Mouse (Mus musculus): ENCODE data around the gene Mkln1. TPM values are rescaled to one million over a fixed set of nuclear protein-coding genes. Genes with fewer than 3 reads are reported as not detected.

Mkln1 gene
- 44.4 and 52.0 TPM in 2 replicates for total RNA-seq (2014; rRNA removed)
- 72.7 and 84.0 TPM in 2 replicates for polyA plus RNA-seq (2015; fragmentation: Nextera tagmentation; extraction: Ambion mirVana)

DNA sequence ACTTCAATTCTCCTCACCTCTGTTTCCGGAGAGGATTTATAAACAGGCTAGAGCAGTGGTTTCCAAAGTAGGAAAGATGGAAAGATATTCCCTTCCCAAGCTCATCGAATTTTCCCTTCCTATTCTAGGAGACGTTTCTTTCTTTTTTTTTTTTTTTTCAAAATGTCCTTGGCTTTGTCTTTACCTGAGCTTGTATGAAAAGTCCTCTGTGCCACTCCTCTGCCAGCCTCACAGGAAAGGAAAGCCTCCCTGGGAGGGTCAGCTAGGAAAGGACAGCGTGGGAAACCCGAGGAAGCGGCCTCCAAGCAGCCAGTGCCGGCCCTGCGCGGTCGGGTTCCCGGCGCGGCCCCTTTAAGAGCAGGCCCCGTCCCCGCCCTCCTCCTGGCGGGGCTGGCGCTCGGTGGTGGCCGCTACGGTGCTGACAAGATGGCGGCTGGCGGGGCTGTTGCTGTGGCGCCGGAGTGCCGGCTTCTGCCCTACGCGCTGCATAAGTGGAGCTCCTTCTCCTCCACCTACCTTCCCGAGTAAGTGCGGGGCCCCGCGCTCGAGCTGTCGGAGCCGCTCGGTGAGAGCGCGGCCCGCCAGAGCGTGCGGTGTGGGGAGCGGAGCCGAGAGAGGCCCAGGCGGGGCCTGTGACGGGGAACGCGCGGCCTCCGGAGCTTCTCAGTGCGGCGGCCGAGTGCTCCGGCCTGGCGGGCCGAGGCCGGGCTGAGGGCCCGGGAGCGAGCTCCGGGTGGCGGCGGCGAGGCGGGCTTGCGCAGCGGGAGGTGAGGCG, at the start of gene Mkln1:
Gene Mkln1, plus strand, starts transcription at position 305 of the 775 bp plus-strand sequence.
- H3K4me3 ChIP-seq (ENCODE audit: low read depth, low read length): peak within 1 kb of the TSS; percentile 99
- no peaks in the 10 kb centered on the region for H3K27me3 ChIP-seq (ENCODE audit: insufficient read depth, low read length)
- H3K27ac ChIP-seq (ENCODE audit: low read depth, low read length): peak within 1 kb of the TSS; percentile 87
- TF ChIP-seq CTCF (IDR thresholded peaks at IDR 0.05): no peak
- WGBS: under 1% methylated on average over 64 of the region's 65 CpGs
- no peaks in the 10 kb centered on the region for H3K9me3 ChIP-seq (ENCODE audit: low read length)
- H3K9ac ChIP-seq (replicated peaks; ENCODE audit: low read length, poor library complexity, severe bottlenecking): peak within 1 kb of the TSS; percentile 94
- H3K4me1 ChIP-seq (ENCODE audit: insufficient read depth, low read length): peaks cover 11% of the 10 kb centered on the region; the same call in 1 of the 2 replicates
- H3K36me3 ChIP-seq (ENCODE audit: insufficient read depth, low read length): no peaks in the 10 kb centered on the region
- ATAC-seq (ENCODE audit: low FRiP score): peak; percentile 98
- H3K4me2 ChIP-seq (ENCODE audit: low read depth, low read length, poor library complexity, severe bottlenecking): peak within 1 kb of the TSS; percentile 92
- DNase-seq (ENCODE audit: low spot score): peak; percentile 94

DNA sequence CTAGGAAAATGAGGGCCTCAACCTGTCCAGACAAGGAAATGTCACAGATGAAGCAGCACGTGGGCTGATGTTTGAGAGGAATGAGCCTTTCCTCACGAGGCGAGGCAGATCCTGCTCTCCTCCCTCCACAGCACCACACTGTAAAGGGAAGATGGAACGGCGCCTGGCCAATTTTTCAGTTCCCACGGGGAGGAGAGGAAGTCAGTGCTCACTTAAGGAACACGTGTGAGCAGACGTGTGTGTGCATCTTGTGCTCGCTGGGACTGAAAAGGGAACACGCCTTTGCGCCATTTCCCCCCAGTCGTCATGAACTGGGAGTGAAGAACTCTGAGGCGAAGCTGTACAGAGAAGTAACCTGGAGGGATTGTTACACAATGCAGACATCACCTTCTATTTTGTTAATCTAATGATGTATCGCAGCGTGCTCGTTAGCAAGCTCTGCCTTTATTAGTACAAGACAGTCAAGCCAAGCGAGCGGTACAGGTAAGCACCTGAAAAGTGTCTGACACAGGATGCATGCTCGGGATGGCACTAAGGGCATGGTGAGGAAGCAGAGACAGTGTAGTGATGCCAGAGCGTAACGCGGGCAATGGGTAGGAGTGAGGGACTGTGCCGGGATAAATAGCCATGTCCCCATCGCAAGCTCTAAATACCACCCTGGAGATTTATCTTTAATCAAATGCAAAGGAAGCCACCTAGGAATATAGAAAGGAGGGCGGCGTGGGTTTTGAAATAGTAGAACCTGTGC, 41.9 kb upstream of the Mkln1 start:
- 67% methylated on average over 26 of the region's 26 CpGs for WGBS
- no peak overlapping the region for H3K4me2 ChIP-seq (ENCODE audit: low read depth, low read length, poor library complexity, severe bottlenecking)

DNA sequence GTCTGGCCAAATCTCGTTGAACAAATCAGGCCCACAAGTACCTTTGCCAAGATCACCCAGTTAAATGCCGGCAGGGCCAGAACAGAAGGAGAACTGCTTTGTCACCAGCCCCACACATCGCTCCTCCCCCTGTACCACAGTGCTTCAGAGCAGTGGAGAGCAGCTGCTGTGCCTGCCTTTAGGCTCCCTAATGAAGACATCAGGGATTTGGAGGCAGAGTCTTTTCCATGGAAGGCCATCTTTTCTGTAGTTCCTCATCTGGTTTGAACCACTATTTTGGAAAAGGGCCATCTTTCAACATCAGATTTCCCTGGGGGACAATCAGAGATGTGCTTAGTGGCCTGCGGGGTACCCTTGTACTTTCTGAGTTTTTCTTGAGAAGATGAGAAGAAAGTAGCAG, 41.2 kb upstream of the Mkln1 start:
- Histone ChIP-seq H3K4me2 (ENCODE audit: low read depth, low read length, poor library complexity, severe bottlenecking) (no peak overlapping the region), H3K4me3 (ENCODE audit: low read depth, low read length) (no peak overlapping the region), H3K9me3 (ENCODE audit: low read length) (no peaks in the 10 kb centered on the region), H3K27me3 (ENCODE audit: insufficient read depth, low read length) (no peaks in the 10 kb centered on the region), H3K36me3 (ENCODE audit: insufficient read depth, low read length) (no peaks in the 10 kb centered on the region), H3K27ac (ENCODE audit: low read depth, low read length) (no peak overlapping the region), H3K9ac (replicated peaks; ENCODE audit: low read length, poor library complexity, severe bottlenecking) (no peak overlapping the region), H3K4me1 (ENCODE audit: insufficient read depth, low read length) (no peaks in the 10 kb centered on the region)
- no peak for TF ChIP-seq CTCF (IDR thresholded peaks at IDR 0.05)
- peak; percentile 58; the same call in 1 of the 2 replicates for ATAC-seq (ENCODE audit: low FRiP score)
- peak; percentile 74 for DNase-seq (ENCODE audit: low spot score)
- WGBS: 37% methylated on average over 4 of the region's 4 CpGs

More for the DNA sequence above, 41.9 kb upstream of the Mkln1 start:
- ATAC-seq (ENCODE audit: low FRiP score): no peak
- Histone ChIP-seq H3K9me3 (ENCODE audit: low read length) (no peaks in the 10 kb centered on the region), H3K4me3 (ENCODE audit: low read depth, low read length) (no peak overlapping the region), H3K36me3 (ENCODE audit: insufficient read depth, low read length) (no peaks in the 10 kb centered on the region), H3K9ac (replicated peaks; ENCODE audit: low read length, poor library complexity, severe bottlenecking) (no peak overlapping the region), H3K27me3 (ENCODE audit: insufficient read depth, low read length) (no peaks in the 10 kb centered on the region), H3K27ac (ENCODE audit: low read depth, low read length) (no peak overlapping the region), H3K4me1 (ENCODE audit: insufficient read depth, low read length) (no peaks in the 10 kb centered on the region)
- TF ChIP-seq CTCF (IDR thresholded peaks at IDR 0.05): no peak
- peak; percentile 12 for DNase-seq (ENCODE audit: low spot score)

DNA sequence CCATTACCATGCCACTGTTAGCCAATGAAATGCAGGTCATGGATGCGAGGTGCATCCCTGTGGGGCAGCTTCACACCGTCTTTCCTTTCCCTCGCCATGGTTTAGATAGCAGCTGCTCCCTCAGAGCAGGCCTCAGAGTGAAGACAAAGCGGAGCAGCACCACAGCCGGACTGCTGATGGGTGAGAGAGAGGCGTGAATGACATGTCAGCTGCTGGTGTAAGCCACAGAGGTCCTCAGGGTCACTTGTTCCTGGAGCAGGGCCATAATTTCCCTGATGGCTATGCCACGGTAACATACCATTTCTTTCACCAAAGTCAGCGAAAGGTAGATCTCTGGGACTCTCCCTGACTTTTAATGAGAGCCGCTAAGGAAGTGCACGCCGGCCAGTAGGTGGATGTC, 35.9 kb upstream of the Mkln1 start:
- ATAC-seq (ENCODE audit: low FRiP score): no peak
- Histone ChIP-seq H3K9me3 (ENCODE audit: low read length) (no peaks in the 10 kb centered on the region), H3K36me3 (ENCODE audit: insufficient read depth, low read length) (no peaks in the 10 kb centered on the region), H3K9ac (replicated peaks; ENCODE audit: low read length, poor library complexity, severe bottlenecking) (no peak overlapping the region), H3K27ac (ENCODE audit: low read depth, low read length) (no peak overlapping the region), H3K4me3 (ENCODE audit: low read depth, low read length) (no peak overlapping the region), H3K4me2 (ENCODE audit: low read depth, low read length, poor library complexity, severe bottlenecking) (no peak overlapping the region), H3K27me3 (ENCODE audit: insufficient read depth, low read length) (no peaks in the 10 kb centered on the region), H3K4me1 (ENCODE audit: insufficient read depth, low read length) (no peaks in the 10 kb centered on the region)
- 51% methylated on average over 11 of the region's 11 CpGs for WGBS
- TF ChIP-seq CTCF (IDR thresholded peaks at IDR 0.05): no peak
- peak; percentile 10 for DNase-seq (ENCODE audit: low spot score)

DNA sequence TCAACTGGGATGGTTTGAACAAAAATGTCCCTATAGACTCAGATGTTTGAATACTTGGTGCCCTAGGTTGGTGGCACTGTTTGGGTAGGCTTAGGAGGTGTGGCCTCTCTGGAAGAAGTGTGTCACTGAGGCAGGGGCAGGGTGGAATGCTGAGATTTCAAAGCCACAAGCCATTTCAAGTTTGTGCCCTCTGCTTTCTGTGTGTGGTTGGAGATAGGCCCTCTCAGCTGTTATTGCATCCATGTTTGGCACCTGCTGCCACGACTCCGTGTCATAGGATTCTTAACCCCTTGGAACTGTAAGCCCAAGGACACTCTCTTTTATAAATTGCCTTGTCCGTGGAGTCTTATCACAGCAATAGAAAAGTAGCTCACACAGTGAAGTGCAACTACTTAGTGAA, 34.1 kb upstream of the Mkln1 start:
- Histone ChIP-seq H3K4me1 (ENCODE audit: insufficient read depth, low read length) (no peaks in the 10 kb centered on the region), H3K27ac (ENCODE audit: low read depth, low read length) (no peak overlapping the region), H3K4me2 (ENCODE audit: low read depth, low read length, poor library complexity, severe bottlenecking) (no peak overlapping the region), H3K36me3 (ENCODE audit: insufficient read depth, low read length) (no peaks in the 10 kb centered on the region), H3K9ac (replicated peaks; ENCODE audit: low read length, poor library complexity, severe bottlenecking) (no peak overlapping the region), H3K9me3 (ENCODE audit: low read length) (no peaks in the 10 kb centered on the region), H3K4me3 (ENCODE audit: low read depth, low read length) (no peak overlapping the region), H3K27me3 (ENCODE audit: insufficient read depth, low read length) (no peaks in the 10 kb centered on the region)
- ATAC-seq (ENCODE audit: low FRiP score) (no peak), DNase-seq (ENCODE audit: low spot score) (no peak)
- TF ChIP-seq CTCF (IDR thresholded peaks at IDR 0.05): no peak
- WGBS: 92% methylated on average over 3 of the region's 3 CpGs

DNA sequence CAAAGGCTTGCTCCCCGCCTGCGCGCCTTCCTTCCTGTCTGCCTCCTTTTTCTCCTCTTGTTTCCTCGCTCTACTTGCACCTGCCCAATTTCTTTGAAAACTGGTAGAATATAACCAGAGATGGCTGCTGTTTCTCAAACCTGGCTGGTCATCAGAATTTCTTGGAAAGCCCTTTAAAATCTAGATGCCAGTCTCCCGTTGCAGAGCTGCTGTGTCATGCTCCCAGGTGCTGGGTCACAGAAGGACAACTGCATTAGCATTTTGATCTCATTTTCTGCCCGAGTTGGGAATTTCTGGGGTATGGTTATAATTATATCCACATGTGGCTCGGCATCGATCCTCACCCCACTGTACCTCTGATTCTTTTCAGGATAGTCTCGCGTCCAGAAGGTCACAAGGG, 30.6 kb upstream of the Mkln1 start:
- 76% methylated on average over 10 of the region's 10 CpGs for WGBS
- H3K9ac ChIP-seq (replicated peaks; ENCODE audit: low read length, poor library complexity, severe bottlenecking): no peak overlapping the region
- ATAC-seq (ENCODE audit: low FRiP score): no peak
- no peaks in the 10 kb centered on the region for H3K36me3 ChIP-seq (ENCODE audit: insufficient read depth, low read length)
- H3K4me2 ChIP-seq (ENCODE audit: low read depth, low read length, poor library complexity, severe bottlenecking): no peak overlapping the region
- no peaks in the 10 kb centered on the region for H3K27me3 ChIP-seq (ENCODE audit: insufficient read depth, low read length)
- H3K27ac ChIP-seq (ENCODE audit: low read depth, low read length): no peak overlapping the region
- H3K4me1 ChIP-seq (ENCODE audit: insufficient read depth, low read length): no peaks in the 10 kb centered on the region
- TF ChIP-seq CTCF (IDR thresholded peaks at IDR 0.05): no peak
- no peaks in the 10 kb centered on the region for H3K9me3 ChIP-seq (ENCODE audit: low read length)
- no peak overlapping the region for H3K4me3 ChIP-seq (ENCODE audit: low read depth, low read length)
- no peak for DNase-seq (ENCODE audit: low spot score)

Data from midbrain, postnatal 0 days (tissue).